Mouse (Mus musculus) embryo, embryonic 11 days (tissue): ENCODE measurements around the gene Gm26566.
"Not testable (repeated sequence)": the region's sequence is repeated elsewhere in the genome, so short reads cannot be mapped to it uniquely, and the experiment has no call there.

Experiments
- DNase-seq: peaks from one replicate; pipeline ENCODE4 v3.0.0-alpha.2; 2015

The Gm26566 gene

DNA sequence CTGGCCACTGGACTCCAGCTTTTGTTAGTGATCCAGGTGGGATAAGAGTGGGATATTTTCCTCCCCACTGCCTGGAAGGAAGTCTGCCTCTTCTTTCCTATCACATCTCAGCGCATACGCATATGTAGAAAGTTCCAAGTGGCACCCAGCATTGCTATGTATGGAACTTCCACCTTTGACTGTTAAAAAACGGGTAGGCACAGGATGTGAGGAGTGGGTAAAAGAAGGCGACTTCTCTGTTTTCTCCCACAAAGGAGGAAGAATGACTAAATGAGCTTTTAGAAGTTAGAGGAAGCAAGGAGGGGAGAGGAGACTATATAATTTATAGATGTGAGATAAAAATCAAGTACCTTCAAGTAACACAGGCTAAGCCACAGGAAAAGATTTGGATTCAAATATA is 19.8 kb downstream of the Gm26566 start:
- no peak for DNase-seq

DNA sequence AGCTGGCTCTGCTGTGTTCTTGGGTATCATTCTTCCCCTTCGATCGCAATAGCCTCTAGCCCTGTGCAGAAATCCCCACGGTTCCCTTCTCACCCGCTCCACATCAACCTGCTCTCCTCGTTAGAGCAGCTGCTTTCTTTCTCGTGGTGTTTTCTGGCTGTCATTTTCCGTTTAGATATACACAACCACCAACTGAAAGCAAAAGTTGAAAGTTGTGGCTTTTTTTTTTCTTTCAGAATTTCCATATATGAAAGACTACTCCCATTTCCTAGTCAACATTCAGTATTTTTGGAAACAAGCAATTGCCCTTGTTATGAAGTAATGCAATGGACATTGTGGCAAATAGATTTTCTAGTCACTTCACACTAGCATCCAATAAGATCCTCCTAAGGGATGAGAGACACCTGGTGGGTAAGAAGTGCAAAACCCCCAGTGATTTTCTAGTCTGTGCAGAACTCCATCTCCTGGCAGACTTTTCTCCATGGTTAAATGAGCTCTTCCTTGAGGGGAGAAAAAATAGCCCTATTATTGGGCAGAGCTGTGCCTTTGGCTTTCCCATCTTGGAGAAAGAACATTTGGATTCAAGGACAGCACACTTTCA is 21.3 kb downstream of the Gm26566 start:
- no peak for DNase-seq

DNA sequence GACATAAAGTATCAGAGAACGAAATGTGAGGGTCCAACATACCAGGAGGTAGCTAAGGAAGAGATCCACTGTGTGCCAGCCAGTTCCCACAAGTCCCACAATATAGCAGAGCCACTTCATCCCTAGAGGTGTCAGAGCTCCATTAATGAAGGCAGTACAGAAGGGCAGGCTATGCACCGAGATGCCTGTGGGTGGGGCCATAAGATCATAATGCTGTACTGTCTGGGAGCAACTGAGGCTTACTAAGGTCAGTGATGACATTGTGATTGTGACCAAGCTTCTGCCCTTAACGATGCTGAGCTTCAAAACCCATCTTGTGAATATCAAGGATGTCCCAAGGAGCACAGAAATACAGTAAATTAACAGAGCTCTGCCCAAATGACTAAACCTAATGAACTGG is 22.6 kb downstream of the Gm26566 start:
- no peak for DNase-seq

DNA sequence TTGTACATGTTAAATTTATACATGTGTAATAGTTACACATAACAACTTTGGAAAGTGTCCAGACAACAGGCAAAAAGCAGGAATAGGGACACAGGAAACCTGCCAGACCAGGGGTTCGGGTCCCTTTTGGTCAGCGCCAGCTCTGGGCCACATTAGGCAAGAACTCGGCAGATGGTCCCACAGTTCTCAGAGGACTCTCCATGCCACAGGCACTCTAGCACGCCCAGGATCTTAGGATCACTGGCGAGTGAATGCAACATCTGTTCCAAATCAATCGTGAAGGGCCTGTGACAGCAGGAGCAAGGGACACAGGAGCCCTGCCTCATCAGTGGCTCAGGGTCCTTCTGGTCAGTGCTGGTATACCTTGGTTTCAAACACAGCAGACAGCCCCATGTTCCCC is 28.3 kb downstream of the Gm26566 start:
- peak; percentile 18 for DNase-seq

DNA sequence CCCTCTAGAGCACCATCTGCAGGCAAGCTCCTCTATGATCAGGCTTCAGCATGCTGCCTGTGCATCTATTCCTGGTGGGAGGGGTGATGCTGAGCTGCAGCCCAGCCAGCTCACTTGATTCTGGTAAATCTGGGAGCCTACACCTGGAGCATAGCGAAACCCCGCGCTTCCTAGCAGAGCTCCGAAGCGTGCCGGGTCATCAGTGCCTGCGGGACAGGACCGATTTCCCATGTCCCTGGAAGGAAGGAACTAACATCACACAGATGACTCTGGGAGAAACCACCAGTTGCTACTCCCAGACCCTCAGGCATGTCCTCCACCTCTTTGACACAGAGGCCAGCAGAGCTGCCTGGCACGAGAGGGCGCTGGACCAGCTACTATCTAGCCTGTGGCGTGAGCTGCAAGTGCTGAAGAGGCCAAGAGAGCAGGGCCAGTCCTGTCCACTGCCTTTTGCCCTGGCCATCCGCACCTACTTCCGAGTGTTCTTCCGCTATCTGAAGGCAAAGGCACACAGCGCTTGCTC is 33.3 kb downstream of the Gm26566 start, which contains the start of gene Gm13271:
Gene Gm13271 (plus strand): TSS at position 51 of the 523 bp plus-strand sequence.
- DNase-seq = not testable (repeated sequence)

DNA sequence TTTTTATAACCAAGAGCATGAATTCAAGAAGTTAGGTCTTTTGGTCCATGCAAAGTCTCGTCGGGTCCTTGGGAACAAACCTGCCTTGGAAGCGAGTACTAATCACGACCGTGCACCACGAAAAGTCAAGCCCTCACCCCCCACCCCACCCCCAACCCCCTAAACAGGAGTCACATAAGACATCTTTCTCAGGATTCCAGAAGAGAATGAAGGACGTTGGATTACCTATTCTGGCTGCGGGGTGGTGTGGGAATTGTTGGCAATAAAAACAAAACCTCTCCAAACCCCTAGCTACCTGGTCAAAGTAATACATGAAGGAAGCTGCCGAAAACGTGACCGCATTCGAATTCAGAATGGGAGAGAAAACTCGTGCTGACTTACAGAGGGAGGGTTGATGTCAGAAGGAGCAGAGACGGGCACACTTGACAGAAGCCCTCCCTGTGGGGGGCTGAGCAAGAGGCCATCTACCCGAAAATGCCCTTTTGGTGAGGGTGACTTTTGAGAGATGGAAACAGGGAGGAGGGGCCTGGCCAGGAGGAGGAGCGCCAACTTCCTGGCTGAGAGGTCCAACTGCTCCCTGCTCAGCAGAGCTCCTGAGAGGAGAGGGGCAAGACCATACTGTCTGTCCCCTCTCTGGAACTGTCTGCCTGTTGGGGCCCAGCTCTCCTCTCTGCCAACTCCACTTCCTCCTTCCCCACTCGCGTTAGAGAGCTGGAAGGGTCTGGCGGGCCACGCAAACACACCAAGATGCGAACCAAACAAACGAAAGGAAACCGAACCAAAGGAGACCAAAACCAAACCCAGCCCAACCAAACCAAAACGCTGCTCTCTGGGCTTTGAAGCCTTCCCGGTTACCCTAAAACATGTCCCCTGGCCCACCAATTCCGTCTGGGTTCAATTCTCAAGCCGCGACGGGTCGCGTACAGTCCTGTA is 35.2 kb downstream of the Gm26566 start:
- DNase-seq = not testable (repeated sequence)

DNA sequence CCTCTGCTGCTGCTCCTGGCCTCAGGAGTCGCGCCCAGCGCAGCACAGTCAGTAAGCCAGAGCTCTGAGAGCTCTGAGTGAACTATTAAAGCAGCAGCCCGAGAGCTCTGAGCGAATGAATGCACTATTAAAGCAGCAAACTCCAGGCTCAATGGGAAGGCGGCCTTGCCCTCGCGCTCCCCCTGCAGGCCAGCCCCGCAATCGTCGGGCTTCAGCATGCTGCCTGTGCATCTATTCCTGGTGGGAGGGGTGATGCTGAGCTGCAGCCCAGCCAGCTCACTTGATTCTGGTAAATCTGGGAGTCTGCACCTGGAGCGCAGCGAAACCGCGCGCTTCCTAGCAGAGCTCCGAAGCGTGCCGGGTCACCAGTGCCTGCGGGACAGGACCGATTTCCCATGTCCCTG is 36.0 kb downstream of the Gm26566 start:
- peak; percentile 92 for DNase-seq

DNA sequence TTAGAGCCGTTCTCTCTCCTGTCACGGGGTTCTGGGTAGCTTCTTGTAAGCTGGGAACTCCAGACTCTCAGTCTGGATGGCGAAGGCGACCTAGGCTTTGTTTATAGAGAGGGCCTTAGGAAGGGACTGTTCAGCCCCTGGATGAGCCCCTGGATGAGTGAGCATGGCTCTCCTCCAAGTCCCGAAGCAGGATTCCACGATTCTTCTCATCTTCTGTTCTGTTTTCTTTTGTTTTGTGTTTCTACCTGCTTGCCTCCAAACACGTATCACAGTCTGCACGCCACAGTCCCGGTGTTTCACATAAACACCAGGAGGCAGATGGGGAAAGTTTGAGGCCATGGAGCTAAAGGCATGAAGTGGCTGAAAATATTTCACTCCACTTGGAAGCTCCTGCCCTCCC is 37.1 kb downstream of the Gm26566 start:
- DNase-seq = not testable (repeated sequence)

DNA sequence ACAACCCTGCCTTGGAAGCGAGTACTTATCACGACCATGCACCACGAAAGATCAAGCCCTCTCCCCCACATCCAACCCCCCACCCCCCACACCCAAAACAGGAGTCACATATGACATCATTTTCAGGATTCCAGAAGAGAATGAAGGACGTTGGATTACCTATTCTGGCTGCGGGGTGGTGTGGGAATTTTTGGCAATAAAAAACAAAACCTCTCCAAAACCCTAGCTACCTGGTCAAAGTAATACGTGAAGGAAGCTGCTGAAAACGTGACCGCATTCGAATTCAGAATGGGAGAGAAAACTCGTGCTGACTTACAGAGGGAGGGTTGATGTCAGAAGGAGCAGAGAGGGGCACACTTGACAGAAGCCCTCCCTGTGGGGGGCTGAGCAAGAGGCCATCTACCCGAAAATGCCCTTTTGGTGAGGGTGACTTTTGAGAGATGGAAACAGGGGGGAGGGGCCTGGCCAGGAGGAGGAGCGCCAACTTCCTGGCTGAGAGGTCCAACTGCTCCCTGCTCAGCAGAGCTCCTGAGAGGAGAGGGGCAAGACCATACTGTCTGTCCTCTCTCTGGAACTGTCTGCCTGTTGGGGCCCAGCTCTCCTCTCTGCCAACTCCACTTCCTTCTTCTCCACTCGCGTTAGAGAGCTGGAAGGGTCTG is 38.1 kb downstream of the Gm26566 start, which contains the start of gene Gm13283:
Gene Gm13283 (plus strand): TSS at position 510 of the 659 bp plus-strand sequence.
- not testable (repeated sequence) for DNase-seq

DNA sequence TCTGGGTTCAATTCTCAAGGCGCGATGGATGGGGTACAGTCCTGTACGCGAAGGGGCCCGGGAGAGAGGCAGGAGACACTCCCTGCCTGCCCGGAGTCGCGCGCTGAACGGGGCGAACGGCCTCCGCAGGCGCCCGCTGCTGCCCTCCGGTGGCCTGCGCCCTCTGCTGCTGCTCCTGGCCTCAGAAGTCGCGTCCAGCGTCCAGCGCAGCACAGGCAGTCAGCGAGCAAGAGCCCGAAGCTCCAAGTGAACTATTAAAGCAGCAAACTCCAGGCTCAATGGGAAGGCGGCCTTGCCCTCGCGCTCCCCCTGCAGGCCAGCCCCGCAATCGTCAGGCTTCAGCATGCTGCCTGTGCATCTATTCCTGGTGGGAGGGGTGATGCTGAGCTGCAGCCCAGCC is 38.8 kb downstream of the Gm26566 start:
- DNase-seq = peak; percentile 87

DNA sequence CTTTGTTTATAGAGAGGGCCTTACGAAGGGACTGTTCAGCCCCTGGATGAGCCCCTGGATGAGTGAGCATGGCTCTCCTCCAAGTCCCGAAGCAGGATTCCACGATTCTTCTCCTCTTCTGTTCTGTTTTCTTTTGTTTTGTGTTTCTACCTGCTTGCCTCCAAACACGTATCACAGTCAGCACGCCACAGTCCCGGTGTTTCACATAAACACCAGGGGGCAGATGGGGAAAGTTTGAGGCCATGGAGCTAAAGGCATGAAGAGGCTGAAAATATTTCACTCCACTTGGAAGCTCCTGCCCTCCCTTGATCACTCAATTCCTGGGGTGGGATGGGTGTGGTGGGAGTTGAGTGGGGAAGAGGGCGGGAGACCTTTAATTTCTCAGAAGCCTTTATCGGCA is 40.2 kb downstream of the Gm26566 start:
- not testable (repeated sequence) for DNase-seq

DNA sequence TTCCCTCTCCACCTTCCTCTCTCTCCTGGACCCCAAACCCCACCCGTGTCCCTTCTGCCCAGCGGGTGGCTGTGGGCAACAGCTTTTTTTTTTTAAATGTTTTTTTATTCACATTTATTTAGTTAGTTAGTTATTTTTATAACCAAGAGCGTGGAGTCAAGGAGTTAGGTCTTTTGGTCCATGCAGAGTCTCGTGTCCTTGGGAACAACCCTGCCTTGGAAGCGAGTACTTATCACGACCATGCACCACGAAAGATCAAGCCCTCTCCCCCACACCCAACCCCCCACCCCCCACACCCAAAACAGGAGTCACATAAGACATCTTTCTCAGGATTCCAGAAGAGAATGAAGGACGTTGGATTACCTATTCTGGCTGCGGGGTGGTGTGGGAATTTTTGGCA is 40.7 kb downstream of the Gm26566 start:
- not testable (repeated sequence) for DNase-seq

DNA sequence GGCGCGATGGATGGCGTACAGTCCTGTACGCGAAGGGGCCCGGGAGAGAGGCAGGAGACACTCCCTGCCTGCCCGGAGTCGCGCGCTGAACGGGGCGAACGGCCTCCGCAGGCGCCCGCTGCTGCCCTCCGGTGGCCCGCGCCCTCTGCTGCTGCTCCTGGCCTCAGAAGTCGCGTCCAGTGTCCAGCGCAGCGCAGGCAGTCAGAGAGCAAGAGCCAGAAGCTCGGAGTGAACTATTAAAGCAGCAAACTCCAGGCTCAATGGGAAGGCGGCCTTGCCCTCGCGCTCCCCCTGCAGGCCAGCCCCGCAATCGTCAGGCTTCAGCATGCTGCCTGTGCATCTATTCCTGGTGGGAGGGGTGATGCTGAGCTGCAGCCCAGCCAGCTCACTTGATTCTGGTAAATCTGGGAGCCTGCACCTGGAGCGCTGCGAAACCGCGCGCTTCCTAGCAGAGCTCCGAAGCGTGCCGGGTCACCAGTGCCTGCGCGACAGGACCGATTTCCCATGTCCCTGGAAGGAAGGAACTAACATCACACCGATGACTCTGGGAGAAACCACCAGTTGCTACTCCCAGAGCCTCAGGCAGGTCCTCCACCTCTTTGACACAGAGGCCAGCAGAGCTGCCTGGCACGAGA is 41.9 kb downstream of the Gm26566 start:
- DNase-seq = peak; percentile 81
